Mouse (Mus musculus): ENCODE results near the gene Epb42. TPM values are rescaled to one million over a fixed set of nuclear protein-coding genes. Genes with fewer than 3 reads are reported as not detected.

The Epb42 gene
- 32.6 TPM for polyA plus RNA-seq (2015; fragmentation: Illumina TruSeq; extraction: RNeasy Lipid Tissue Mini Kit (QIAGEN cat#74804); ENCODE audit: insufficient read depth, low replicate concordance)

DNA sequence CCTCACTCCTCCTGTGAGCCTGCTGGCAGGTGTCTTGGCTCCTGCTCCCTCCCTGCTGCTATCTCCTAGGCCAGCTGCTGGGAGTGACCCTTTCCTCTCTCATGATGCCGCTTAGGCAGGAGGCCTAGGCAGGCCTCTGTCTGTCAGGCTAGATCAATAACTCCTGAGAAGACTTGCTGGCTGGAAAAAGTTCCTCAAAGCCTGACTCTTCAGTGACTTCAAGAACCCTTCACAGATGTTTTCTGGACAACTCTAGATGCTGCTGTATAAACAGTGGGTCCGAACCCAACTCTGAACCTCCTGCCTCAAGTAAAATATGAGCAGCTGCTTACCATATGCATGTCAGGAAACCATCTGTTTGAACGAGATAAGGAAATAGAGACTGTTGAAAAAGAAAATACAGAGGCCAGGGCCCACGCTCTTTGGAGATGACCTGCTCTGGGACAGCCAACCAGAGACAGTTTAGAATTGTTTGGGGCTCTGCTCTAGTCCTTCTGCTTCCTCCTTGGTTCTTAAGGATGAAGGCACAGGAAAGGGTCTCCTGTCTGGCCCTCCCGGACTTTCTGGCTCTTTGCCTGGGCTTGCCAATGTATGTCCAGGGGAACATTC is at the start of gene Epb42:
Gene Epb42 (minus strand): TSS at position 340 of the 609 bp plus-strand sequence.

DNA sequence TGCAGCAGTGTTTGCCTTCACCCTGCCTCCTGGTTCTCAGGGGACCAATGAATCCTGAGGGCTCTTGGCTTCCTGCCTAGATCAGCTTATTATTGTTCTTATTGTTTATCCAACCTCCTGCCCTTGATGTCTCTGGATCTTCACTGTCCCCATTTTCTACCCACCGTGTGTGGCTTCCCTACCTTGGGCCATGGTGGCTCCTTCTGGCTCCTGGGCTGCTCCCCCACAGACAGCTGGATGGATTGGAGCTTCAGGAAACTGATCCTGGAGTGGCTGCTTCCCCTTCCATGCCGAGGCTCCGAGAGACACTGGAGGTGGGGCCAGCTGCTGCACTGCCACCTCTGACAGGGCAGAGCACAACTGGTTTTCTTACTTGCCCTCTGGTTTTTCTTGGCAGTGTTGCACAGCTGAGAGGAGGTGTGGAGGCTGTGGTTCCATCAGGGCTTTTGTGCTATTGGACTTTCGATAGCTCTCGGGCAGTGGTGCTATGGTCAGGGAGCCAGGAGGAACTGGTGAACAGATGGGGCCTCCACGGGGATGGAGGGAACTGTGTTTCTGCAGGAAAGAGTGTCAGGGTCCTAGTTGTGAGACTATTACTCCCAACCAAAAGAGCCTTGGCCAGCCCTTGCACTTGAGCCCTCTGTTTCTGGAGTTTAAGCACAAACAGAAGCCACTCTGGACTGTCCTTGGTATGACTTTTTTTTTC is 48.8 kb upstream of the Epb42 start, which contains the start of gene Tgm5:
Gene Tgm5 (minus strand): TSS at position 362 of the 706 bp plus-strand sequence.

DNA sequence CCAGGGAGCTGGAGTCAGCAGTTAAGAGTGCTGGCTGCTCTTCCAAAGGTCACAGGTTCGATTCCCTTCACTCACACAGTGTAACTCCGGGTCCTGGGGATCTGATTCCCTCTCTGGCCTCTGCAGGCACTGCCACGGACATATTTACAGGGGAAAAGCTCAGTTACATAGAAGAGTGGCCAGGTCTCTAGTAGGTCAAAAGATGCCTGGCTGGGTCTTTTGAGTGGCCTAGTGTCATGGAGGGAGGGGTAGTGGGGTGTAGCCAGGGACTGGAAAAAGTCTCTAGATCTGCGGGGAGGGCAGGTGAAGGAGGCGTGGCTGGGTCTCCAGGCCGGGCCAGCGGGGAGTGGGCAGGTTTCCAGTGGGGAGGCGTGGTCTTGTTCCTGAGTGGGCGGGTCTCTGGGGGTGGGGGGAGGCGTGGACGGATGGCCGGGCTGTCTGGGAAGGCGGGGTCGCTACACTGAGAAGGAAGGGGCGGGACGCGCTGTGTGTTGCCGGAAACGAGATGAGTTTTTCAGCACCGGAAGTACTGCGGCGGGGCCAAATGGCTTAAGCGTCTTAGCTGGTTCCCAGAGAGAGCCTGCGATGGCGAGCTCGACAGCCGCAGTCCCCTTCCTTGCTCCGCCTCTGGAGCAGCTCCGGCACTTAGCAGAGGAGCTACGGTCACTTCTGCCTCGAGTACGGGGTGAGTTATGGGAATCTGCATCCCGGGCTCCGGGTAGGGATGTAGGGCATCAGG is 28.8 kb downstream of the Epb42 start, which contains the start of gene Ccndbp1:
Gene Ccndbp1 (plus strand): TSS at position 479 of the 739 bp plus-strand sequence.

DNA sequence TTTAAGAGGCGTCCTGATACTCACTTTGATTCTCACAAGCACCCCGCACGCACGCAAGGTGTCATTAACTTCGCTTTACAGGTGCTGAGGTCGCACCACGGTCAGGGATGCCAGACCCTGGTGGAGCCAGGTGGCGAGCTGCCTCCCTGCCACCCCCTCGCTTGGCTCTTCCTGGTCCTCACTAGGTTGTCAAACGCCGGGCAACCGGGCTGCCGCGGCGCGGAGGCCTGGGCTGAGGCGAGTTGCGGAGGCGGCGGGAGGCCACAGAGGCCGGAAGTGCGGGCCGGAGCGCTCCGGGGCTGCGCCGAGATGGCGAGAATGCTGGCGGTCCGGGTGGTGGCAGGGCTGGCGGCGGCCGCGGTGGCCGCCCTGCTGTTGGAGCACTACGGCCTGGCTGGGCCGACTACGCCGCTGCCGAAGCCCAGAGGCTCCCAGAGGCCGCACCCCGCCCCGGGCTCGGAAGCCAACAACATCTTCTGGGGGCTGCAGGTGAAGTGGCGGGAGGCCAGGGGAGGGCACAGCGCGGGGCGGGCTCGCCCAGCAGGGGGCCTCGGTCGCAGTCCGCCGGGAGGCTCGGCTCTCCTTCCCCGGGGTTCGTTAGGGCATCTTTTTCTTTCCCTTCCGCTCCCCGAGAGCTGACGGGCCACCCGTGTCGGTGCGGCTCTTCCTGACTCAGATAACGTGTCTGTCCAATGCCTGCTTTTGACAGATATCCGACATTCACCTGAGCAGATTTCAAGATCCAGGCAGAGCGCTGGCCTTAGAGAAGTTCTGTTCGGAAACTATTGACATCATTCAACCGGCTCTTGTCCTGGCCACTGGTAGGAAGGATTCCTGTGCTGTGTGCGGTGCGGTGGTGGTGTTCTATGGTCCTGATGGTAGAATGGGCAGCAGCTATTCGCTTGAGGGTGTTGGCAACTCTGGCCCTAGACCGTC is 59.6 kb downstream of the Epb42 start, which contains the start of gene Tmem62:
Gene Tmem62 (plus strand): TSS at position 28 of the 936 bp plus-strand sequence.

GRCm38 (mm10) chr2:120970559-120971080 is 66.3 kb downstream of the Epb42 start, which contains the start of gene Ubr1:
Gene Ubr1 (minus strand): TSS chr2:120970715.

Other genes starting within 250 kb of the Epb42 start
- 14.7 TPM for gene Cdan1, start 186.9 kb downstream of the Epb42 start, polyA plus RNA-seq (2015; fragmentation: Illumina TruSeq; extraction: RNeasy Lipid Tissue Mini Kit (QIAGEN cat#74804); ENCODE audit: insufficient read depth, low replicate concordance)
- gene Ttbk2, start 186.5 kb downstream of the Epb42 start, polyA plus RNA-seq (2015; fragmentation: Illumina TruSeq; extraction: RNeasy Lipid Tissue Mini Kit (QIAGEN cat#74804); ENCODE audit: insufficient read depth, low replicate concordance) = 5.8 TPM
- gene Ubr1, start 66.4 kb downstream of the Epb42 start, polyA plus RNA-seq (2015; fragmentation: Illumina TruSeq; extraction: RNeasy Lipid Tissue Mini Kit (QIAGEN cat#74804); ENCODE audit: insufficient read depth, low replicate concordance) = 39.1 TPM
- gene Tmem62, start 60.1 kb downstream of the Epb42 start, polyA plus RNA-seq (2015; fragmentation: Illumina TruSeq; extraction: RNeasy Lipid Tissue Mini Kit (QIAGEN cat#74804); ENCODE audit: insufficient read depth, low replicate concordance) = 27.3 TPM
- gene Ccndbp1, start 28.7 kb downstream of the Epb42 start, polyA plus RNA-seq (2015; fragmentation: Illumina TruSeq; extraction: RNeasy Lipid Tissue Mini Kit (QIAGEN cat#74804); ENCODE audit: insufficient read depth, low replicate concordance) = 139 TPM
- not detected for gene Tgm5, start 48.8 kb upstream of the Epb42 start, polyA plus RNA-seq (2015; fragmentation: Illumina TruSeq; extraction: RNeasy Lipid Tissue Mini Kit (QIAGEN cat#74804); ENCODE audit: insufficient read depth, low replicate concordance)
- gene Tgm7, start 72.7 kb upstream of the Epb42 start, polyA plus RNA-seq (2015; fragmentation: Illumina TruSeq; extraction: RNeasy Lipid Tissue Mini Kit (QIAGEN cat#74804); ENCODE audit: insufficient read depth, low replicate concordance) = 0.11 TPM
- 29.3 TPM for gene Adal, start 103.4 kb upstream of the Epb42 start, polyA plus RNA-seq (2015; fragmentation: Illumina TruSeq; extraction: RNeasy Lipid Tissue Mini Kit (QIAGEN cat#74804); ENCODE audit: insufficient read depth, low replicate concordance)
- gene Lcmt2, start 103.6 kb upstream of the Epb42 start, polyA plus RNA-seq (2015; fragmentation: Illumina TruSeq; extraction: RNeasy Lipid Tissue Mini Kit (QIAGEN cat#74804); ENCODE audit: insufficient read depth, low replicate concordance) = 9.2 TPM
- gene Tubgcp4, start 133.6 kb upstream of the Epb42 start, polyA plus RNA-seq (2015; fragmentation: Illumina TruSeq; extraction: RNeasy Lipid Tissue Mini Kit (QIAGEN cat#74804); ENCODE audit: insufficient read depth, low replicate concordance) = 83.3 TPM
- gene Zscan29, start 134.1 kb upstream of the Epb42 start, polyA plus RNA-seq (2015; fragmentation: Illumina TruSeq; extraction: RNeasy Lipid Tissue Mini Kit (QIAGEN cat#74804); ENCODE audit: insufficient read depth, low replicate concordance) = 20.4 TPM
- gene Trp53bp1, start 234.3 kb upstream of the Epb42 start, polyA plus RNA-seq (2015; fragmentation: Illumina TruSeq; extraction: RNeasy Lipid Tissue Mini Kit (QIAGEN cat#74804); ENCODE audit: insufficient read depth, low replicate concordance) = 42.3 TPM